Mouse (Mus musculus) T-helper 17 cell (primary cell): ENCODE data around the gene Cdkl3.

ENCODE experiments used
- in situ Hi-C, 2 experiments: fragments of 300-600 bp; cut with MboI, MseI; formaldehyde crosslinking; loops; 1 replicate in 1 of 2; 2 replicates in 1 of 2; pipeline ENCODE4 v1.15.1; 2025; ENCODE audit warnings: high pct_unique_total_duplicates in 2 of 2

Cdkl3 gene

GRCm38 (mm10) chr11:52074626-52075470, 70.8 kb downstream of the Cdkl3 start:
- in situ Hi-C loops: loop anchor here in 1 of 2 experiments (25.0 kb wide), 1 partner anchor 137 kb away; the partner anchor contains the start of gene Olfr1371

- in situ Hi-C loops: no loop called here
These were observed 72.0 kb downstream of the Cdkl3 start for GRCm38 (mm10) chr11:52075794-52076633.

- in situ Hi-C loops: no loop called here
These were observed 72.8 kb downstream of the Cdkl3 start for GRCm38 (mm10) chr11:52076742-52077352.

GRCm38 (mm10) chr11:52077939-52078338, 73.9 kb downstream of the Cdkl3 start:
- in situ Hi-C loops: no loop called here

- in situ Hi-C loops: no loop called here
These were observed 76.0 kb downstream of the Cdkl3 start for GRCm38 (mm10) chr11:52079978-52080377.

GRCm38 (mm10) chr11:52080656-52081055, 76.6 kb downstream of the Cdkl3 start:
- in situ Hi-C loops: no loop called here

GRCm38 (mm10) chr11:52085857-52086203, 81.8 kb downstream of the Cdkl3 start:
- in situ Hi-C loops: no loop called here

GRCm38 (mm10) chr11:52086204-52086864, 82.3 kb downstream of the Cdkl3 start:
- in situ Hi-C loops: no loop called here

- in situ Hi-C loops: no loop called here
These were observed 85.3 kb downstream of the Cdkl3 start for GRCm38 (mm10) chr11:52089291-52089690.

GRCm38 (mm10) chr11:52091261-52091660, 87.2 kb downstream of the Cdkl3 start:
- in situ Hi-C loops: no loop called here

- in situ Hi-C loops: no loop called here
These were observed 90.5 kb downstream of the Cdkl3 start for GRCm38 (mm10) chr11:52094568-52094967.

GRCm38 (mm10) chr11:52097016-52097415, 93.0 kb downstream of the Cdkl3 start:
- in situ Hi-C loops: no loop called here

- in situ Hi-C loops: no loop called here
These were observed 93.6 kb downstream of the Cdkl3 start for GRCm38 (mm10) chr11:52097596-52097995.

- in situ Hi-C loops: no loop called here
These were observed 94.5 kb downstream of the Cdkl3 start, which contains the start of gene Ppp2ca for GRCm38 (mm10) chr11:52098398-52098946. Ppp2ca (plus strand) TSS chr11:52098681.

- in situ Hi-C loops: no loop called here
These were observed 95.2 kb downstream of the Cdkl3 start for GRCm38 (mm10) chr11:52099031-52099761.

- in situ Hi-C loops: no loop called here
These were observed 95.8 kb downstream of the Cdkl3 start for GRCm38 (mm10) chr11:52099771-52100219.

- in situ Hi-C loops: no loop called here
These were observed 99.0 kb downstream of the Cdkl3 start for GRCm38 (mm10) chr11:52102977-52103376.

- in situ Hi-C loops: no loop called here
These were observed 101.5 kb downstream of the Cdkl3 start for GRCm38 (mm10) chr11:52105503-52105902.

GRCm38 (mm10) chr11:52106037-52106436, 102.0 kb downstream of the Cdkl3 start:
- in situ Hi-C loops: no loop called here

- in situ Hi-C loops: no loop called here
These were observed 102.4 kb downstream of the Cdkl3 start for GRCm38 (mm10) chr11:52106438-52106837.
